Comparison of ENCODE assay signal across 9 mouse cellular contexts in the genomic region with DNA sequence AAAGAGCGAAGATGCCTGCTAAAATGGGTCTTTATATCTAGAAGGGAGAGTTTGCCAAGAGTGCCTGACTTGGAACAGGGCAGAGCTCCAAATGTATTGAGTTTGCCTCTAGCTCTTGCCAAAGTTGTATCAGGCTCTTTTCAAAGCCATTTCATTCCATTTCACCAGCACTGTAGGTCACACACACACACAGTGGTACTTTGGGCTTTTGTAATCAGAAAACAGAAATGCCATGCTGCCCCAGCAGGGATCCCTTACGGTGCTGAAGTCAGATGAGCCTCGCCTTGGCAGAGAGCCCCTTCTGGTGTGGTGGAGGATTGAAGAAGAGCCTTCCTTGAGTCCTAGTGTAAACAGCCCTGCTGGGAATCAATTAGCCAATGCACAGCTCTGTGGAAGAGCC. TPM values are rescaled to one million over a fixed set of nuclear protein-coding genes. Genes with fewer than 3 reads are reported as not detected.
DNase-seq lines count a peak whose midpoint lies in the region; ATAC-seq and TF ChIP-seq lines count a peak whose summit lies in the region.
"Had no signal": no experiment of that assay in that cellular context is flagged by ENCODE, and none has a peak within 500 bp of the region (broad histone marks: within the 10 kb centered on the region; RNA-seq: fewer than 3 reads in every experiment).

No protein-coding gene starts in this region.

- no peak for DNase-seq in frontal cortex, postnatal 25 days (ENCODE audit: low spot score in 2 of 2)
- peak; percentile 62 for DNase-seq in 3T3-L1 (ENCODE audit: low read depth, low spot score)
- DNase-seq in cerebellum, adult 8-10 months: peak; percentile 35
- DNase-seq in layer of hippocampus, adult 2 months (ENCODE audit: low spot score in 2 of 2): peak in 1 of 2 experiments; percentile 2
- DNase-seq in lung, adult 2 months: no peak
- DNase-seq in spleen, postnatal 10 days (ENCODE audit: low spot score in 2 of 2): no peak
- no peak for DNase-seq in urinary bladder, adult 2 months (ENCODE audit: low spot score)
- DNase-seq: lung, embryonic 14.5 days had no signal

- WGBS in lung, adult 2 months: 47% methylated on average over 3 of the region's 3 CpGs

- peak; percentile 7; the same call in 1 of the 2 replicates for ATAC-seq in frontal cortex, adult (ENCODE audit: low TSS enrichment)

- no peak for TF ChIP-seq POLR2A in lung, adult 2 months (IDR thresholded peaks at IDR 0.05; ENCODE audit: borderline replicate concordance, extremely low read depth, low read depth, low read length)

- no peaks in the 10 kb centered on the region for H3K4me1 ChIP-seq in lung, adult 2 months (ENCODE audit: control insufficient read depth, insufficient read depth, low read length)

- H3K27ac ChIP-seq in layer of hippocampus, adult 2 months: no peak overlapping the region

- peak; percentile 9; the same call in 1 of the 2 replicates for TF ChIP-seq CTCF in layer of hippocampus, adult 2 months (conservative IDR thresholded peaks at IDR 0.05)
- no peak for TF ChIP-seq CTCF in lung, adult 2 months (IDR thresholded peaks at IDR 0.05; ENCODE audit: insufficient read depth, low read length)

- H3K4me3 ChIP-seq in layer of hippocampus, adult 2 months: no peak overlapping the region
- no peak overlapping the region for H3K4me3 ChIP-seq in lung, adult 2 months (replicated peaks; ENCODE audit: extremely low read depth, low read depth, low read length)

RNA-seq across cellular contexts. Expression of gene Usp9x, which starts 32.1 kb away (rescaled TPM):
- 100 to 1,000 TPM; 225 to 232 TPM for total RNA-seq in layer of hippocampus, adult 2 months (2021)
- polyA plus RNA-seq in lung, adult 2 months (2012; rRNA removed): 11.1 and 14.7 TPM in 2 replicates
- polyA plus RNA-seq in urinary bladder, adult 2 months (2012; rRNA removed): 36.4 and 41.4 TPM in 2 replicates

Comparison
In these comparisons a context has a peak if more than half of its experiments do, and no peak if none do; other contexts are left out.
1. DNase-seq: peak in 3T3-L1 (single experiment) and cerebellum, adult 8-10 months (single experiment); none in frontal cortex, postnatal 25 days (0 of 2), lung, adult 2 months (single experiment), spleen, postnatal 10 days (0 of 2) and urinary bladder, adult 2 months (single experiment).